Mouse (Mus musculus) ovary, adult 18-20 months (tissue): ENCODE results near the gene Btbd19.

ENCODE experiments used
- DNase-seq: peaks from one replicate; pipeline ENCODE4 v3.0.0; 2022; ENCODE audit warnings: low spot score, mixed read lengths

The Btbd19 gene

DNA sequence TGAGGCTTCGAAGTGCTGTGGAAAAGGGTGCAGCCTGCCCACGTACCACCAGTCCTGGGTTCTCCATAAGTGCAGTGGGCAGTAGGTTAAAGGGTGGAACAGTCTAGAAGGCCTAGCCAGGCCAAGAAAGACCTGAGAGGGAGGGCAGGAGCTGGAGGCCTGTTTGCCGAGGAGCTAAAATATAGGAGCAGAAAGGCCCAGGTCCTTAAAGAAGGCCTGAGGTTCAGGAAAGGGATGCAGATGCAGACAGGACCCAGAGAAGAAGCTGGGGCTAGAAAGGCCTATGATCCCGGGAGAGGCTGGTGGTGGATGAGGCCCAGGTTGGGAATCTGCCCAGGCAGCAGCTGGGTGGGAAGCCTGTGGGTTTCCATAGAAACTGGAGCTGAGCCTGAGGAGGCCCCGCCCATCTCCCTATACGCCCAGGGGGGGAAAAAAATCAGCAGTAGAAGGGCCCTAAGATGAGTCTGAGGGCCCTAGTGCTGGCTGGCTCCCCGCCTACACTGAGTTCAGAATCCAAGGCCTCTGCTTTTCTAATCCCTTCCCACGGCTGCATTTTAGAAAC lies at the start of gene Btbd19:
Gene Btbd19, minus strand, starts transcription at position 378 of the 562 bp plus-strand sequence.
- DNase-seq, result peak; percentile 63

DNA sequence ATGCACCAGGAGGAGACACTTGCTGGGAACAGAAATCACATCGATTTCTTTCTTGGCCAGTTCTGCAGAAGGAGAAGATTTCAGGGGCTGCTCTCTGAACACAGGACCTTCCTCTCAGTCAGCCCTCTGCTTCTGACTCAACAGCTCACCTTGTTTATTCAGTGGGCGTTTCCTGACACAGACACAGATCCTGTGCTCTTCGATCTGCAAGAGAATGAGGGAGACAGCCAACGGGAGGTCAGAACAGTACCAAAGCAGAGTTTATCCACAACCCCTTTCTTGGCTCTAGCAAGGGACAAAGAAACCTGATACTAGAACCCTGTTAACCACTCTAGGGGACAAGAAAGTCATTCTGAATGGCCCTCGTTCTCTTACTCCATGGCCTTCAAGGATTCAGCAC lies 44.4 kb upstream of the Btbd19 start:
- no peak for DNase-seq

DNA sequence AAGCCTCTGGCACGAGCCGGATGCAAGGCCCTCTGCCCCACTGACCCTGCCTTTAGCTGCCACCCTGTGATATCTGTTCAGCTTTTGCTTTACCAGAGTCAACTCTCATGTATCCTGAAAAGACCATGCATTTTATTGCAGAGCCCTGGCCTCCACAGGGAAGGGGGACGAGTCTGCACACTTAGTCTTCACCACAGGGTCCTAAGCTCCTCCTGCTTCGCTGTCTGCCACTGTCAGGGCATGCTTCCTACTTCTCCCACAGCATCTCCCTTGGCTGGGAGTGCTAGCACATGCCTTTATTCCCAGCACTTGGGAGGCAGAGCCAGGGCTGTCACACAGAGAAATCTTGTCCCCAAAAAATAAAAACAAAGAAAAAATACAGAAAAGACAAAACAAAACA lies 35.7 kb upstream of the Btbd19 start:
- DNase-seq, result no peak

DNA sequence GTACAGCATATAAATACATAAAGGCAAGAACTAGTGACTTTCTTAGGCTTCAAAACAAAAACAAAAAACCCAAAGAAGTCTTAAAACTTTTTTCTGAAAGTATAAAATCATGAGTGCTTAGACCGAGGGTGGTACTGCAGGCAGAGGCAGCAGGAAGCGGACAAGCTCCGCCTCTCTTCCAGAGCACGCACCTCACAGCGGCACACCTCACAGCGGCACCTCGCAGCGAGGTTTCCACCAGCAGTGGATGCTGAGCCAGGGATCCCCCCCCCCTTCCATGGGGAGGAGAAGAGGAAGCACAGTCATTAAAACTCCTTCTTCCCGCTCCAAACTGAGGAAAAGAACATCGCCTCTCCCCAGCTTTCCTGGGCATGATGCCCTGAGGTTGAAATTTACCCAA lies 34.1 kb upstream of the Btbd19 start:
- no peak for DNase-seq

DNA sequence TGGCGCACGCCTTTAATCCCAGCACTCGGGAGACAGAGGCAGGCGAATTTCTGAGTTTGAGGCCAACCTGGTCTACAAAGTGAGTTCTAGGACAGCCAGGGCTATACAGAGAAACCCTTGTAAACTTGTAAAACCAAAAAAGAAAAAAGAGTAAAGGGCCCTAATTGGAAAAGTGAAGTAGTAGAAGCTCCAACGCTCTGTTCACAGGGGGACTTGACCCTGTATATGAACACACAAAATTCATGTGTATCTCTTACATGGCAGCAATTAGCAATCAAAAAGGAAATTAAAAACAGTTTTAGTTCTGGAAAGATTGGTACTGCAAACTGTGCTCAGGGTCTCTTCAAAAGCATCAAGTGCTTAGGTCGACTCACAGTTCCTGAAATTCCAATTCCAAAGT lies 30.8 kb upstream of the Btbd19 start:
- no peak for DNase-seq

DNA sequence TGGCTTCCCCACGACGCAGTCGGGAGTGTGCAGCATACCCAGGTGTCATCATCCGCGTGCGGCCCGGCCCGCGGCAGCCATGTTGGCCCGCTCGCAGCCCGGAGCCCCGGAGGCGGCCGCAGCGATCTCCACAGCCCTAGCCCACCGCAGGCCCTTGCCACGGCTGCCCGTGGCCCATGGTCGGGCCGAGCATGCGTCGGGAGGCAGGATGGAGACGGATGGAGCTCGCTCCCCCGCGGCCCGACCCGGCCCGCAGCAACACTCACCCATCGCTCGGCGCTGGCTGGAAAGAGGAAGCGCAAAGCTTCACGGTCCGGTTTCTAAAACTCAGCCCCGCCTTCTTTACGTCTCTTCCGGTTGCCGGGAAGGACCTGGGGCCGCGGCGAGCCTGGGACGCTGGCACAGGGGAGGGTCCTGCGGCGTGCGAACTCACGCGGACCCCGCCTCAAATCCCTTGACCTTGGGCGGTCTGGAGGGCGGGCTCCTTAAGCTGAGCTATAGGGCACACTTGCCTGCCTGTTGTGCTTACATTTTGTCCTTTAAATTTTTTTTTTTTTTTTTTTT lies 30.3 kb upstream of the Btbd19 start, which contains the start of gene Rps8:
Gene Rps8, minus strand, starts transcription at position 452 of the 564 bp plus-strand sequence.
- DNase-seq, result peak; percentile 82

DNA sequence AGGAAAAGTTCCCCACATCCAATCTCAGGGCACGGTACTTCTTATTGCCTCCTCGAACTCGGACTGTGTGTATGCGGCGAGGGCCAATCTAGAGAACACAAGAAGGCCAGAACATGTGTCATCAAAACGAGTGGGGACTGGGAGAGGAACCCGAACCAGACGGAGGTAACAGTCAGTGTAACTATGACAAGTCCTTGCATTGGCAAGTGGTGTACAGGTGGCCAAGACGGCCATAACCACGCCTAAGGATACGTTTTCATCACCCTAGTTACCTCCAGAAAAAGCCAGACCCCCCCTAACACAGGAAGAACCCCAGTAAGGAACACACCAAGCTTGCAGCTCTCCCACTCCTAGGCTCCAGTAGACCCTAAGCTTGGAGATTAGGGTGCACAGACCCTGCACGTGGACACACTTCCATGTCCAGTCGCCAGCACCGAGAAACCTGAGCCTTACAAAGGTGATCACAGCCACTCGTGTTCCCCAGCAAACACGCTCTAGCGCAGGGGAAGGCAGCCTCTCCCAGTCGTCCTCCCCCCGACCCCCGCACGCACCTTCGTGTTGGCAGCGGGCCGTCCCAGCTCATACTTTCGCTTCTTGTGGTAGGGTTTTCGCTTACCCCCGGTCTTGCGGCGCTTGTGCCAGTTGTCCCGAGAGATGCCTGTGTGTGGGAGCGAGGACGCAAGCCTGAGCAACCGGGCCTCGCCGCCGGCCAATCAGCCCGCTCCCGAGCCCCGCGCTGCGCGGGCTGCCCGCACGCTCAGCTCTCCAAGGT lies 29.7 kb upstream of the Btbd19 start:
- no peak for DNase-seq

DNA sequence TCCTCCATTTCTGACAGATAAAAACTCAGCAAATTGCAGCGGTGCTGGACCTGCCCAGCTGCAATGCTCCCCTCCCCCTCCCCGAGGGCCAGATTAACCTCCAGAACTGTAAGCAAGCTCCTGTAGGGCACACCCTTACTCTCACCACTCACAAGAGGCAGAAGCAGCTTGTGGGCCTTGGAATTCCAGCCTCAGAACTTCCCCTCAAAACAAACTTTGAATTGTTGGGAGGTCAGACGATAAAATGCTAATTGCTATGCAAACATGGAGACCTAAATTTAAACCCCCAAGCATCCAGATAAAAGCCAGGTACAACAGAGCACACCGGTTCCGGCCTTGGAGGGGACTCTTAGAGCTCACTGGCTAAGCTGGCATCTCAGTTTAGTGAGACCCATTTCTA lies 27.2 kb upstream of the Btbd19 start:
- no peak for DNase-seq

DNA sequence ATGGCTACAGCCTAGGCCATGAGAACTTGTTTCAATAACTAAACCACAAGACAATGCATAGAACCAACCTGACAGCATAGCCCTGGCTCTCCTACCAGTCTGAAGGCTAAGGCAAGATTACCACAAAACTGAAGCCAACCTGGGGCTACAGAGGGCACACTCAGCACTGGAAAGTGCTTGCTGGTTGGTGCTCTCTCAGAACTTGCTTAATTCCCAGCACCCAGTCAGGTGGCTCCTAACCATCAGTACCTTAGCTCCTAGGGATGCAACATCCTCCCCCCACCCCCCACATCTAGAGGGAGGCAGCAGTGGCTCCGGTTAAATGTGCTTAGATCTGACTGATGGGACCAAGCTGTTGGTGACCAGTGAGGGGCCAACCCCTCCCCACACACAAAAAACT lies 25.9 kb upstream of the Btbd19 start:
- no peak for DNase-seq

DNA sequence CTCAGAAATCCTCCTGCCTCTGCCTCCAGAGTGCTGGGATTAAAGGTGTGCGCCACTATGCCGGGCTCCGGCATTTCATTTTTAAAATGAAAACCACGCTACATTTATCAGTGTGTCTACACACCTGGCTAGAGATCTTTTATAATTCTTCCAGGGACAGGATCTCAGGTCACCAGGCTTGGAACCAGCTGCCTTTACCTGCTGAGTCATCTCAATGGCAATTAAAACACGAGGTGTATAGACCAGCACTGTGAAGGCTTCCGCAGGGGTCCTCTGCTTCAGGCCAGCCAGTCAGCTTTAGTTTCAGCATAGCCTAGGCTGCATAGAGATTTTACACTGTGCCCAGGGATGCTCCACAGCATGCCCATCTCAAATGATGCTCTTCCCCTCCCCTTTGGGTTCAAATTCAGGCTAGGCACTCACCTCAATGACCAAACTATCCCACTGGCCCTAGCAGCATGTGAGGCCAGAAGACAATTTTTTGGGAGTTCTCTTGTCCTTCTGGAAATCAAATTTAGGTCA lies 24.7 kb upstream of the Btbd19 start:
- no peak for DNase-seq

DNA sequence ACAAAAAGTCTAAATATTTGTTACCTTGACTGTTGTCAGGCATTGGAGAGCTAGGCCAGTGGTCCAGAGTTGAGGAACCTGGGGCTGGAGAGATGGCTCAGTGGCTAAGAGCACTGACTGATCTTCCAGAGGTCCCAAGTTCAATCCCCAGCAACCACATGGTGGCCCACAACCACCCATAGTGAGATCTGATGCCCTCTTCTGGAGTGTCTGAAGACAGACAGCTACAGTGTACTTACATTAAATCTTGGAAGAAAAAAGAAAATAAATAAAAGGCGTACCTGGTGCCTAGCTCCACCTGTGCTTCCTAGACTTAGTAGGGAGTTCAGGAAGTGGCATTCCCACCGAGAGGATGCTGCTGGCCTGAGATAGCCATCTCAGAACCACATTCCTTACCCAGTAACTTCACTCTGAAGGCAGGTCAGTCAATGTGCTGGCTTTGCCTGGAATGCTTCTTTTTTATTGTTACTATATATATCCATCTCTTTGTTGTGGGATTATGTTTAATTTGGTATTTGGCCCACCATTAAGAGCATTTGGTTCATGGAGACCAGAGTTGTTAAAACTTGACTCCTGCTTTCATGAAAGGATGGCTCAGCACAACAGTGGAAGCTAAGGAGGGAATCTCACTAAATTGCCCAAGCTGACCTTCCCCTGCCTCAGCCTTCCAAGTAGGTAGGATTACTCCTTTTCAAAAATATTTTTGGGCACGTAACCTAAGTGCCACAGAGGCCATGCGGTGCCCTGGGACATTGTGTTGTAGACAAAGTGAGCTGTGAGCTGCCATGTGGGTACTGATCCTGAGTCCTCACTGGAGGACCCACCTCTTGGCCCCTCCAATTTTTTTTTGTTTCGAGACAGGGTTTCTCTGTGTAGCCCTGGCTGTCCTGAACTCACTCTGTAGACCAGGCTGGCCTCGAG lies 24.0 kb upstream of the Btbd19 start:
- no peak for DNase-seq

DNA sequence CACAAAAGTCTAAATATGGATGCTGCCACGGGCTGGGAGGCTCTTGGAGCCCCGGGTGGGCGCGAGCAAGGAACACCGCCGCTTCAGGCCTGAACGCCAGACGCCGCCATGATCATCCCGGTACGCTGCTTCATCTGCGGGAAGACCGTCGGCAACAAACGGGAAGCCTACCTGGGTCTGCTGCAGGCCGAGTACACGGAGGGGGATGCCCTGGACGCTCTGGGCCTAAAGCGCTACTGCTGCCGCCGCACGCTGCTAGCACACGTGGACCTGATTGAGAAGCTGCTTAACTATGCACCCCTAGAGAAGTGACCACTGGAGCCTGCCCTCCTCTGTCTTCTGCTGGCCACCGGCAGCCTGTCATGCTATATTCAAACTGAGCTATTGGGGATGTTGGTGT lies 23.3 kb upstream of the Btbd19 start:
- DNase-seq, result no peak

DNA sequence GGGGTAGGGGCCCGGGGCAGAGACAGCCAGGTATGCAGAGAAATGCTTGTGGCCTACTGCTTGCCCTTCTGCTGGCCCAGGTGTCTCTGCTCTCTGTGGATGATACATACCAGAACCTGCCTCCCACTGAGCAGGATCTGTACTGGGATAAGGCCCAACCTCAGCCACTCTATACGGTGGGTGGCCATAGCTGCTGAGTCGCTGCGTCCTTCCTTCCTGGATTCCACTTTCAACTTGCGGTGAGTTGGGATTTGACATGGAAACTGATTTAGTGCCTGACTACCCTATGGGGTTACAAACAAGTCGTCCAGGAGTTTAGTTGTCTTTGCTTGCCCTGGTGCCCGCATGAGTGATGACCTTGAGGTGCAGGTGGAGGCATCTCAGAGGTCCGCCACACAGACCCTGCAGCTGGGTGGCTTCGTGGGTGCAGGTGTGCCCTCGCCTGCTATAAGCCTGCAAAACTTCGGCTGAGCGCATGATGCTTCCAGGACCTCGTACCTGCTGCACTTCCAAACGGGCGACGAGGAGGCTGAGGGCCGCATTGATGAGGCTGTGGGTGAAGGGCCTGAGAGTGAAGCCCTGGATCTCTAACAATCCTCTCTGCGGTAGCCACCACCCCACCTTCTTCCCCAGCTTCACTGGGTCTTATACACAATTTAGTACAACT lies 22.7 kb upstream of the Btbd19 start:
- DNase-seq, result no peak

DNA sequence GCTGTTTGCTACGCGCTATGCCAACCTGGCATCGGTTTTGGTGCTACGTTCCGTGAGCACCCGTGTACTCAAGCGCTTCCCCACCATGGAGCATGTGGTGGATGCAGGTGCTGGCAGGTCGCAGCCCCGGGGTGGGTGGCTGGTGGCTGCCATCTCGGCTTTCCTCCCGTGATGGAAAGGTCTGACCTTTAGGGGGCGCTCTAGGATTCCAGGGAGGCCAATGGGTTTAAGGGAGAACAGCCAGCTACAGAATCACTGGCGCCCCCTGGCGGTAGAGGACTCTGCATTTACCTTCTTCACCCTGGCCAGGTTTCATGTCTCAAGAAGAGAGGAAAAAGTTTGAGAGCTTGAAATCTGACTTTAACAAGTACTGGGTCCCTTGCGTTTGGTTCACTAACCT lies 20.7 kb upstream of the Btbd19 start:
- DNase-seq, result peak; percentile 58

DNA sequence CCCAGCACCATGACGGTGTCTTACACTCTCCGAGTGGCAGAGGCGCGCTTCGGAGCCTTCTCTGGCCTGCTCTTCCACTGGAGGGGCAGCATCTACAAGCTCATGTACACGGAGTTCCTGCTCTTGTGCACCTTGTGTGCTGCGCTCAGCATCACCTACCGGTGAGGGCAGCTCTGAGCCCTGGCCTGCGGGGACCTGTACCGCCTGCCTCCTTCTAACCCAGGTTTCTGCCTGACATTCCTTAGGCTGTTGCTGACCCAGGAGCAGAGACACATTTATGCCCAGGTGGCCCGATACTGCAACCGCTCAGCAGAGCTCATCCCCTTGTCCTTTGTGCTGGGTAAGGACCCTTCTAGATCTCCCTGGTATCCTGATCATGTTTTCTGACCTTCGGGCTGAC lies 19.7 kb upstream of the Btbd19 start:
- DNase-seq, result no peak

DNA sequence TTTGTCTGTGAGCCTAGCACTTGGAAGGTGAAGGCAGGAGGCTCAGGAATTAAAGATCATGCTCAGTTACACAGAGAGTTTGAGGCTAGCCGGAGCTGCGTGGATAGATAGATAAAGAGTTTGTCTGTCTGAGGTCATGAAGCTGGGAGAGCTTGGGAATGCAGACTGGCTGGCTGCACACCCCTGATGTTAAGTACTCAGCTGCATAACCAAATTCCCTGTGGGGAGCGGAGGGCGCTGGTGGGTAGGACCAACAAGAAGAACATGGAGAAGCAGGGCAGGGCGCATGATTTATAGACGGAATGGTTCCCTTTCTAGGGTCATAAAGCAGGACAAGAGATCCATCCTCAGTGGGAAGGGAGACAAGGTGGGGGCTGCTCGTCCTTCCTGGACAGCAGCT lies 17.5 kb upstream of the Btbd19 start:
- DNase-seq, result no peak

DNA sequence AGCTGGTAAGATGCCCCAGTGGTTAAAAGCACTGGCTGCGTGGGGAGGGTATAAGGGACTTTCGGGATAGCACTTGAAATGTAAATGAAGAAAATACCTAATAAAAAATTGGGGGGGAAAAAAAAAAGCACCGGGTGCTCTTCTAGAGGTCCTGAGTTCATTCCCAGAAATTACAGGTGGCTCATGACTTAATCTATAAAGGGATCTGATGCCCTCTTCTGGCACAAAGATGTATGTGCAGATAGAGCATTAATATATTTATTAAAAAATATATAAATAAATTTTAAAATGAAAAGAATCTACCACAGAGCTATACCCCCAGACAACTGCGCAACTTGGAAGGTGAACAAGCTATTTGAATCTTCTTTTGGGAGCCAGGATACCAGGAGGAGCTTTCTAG lies 15.1 kb upstream of the Btbd19 start:
- DNase-seq, result no peak

DNA sequence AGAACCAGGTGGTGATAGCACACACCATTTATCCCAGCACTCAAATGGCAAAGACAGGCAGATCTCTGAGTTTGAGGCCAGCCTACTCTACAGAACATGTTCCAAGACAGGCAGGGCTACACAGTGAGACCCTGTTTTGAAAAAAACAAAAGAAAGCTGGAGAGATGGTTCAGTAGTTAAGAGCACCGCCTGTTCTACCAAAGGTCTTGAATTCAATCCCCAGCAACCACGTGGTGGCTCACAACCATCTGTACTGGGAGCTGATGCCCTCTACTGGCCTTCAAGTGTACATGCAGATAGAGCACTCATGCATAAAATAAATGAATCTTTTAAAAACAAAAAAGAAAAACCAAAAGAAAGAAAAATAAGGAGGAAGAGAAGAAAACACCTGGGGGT lies 13.7 kb upstream of the Btbd19 start:
- no peak for DNase-seq

DNA sequence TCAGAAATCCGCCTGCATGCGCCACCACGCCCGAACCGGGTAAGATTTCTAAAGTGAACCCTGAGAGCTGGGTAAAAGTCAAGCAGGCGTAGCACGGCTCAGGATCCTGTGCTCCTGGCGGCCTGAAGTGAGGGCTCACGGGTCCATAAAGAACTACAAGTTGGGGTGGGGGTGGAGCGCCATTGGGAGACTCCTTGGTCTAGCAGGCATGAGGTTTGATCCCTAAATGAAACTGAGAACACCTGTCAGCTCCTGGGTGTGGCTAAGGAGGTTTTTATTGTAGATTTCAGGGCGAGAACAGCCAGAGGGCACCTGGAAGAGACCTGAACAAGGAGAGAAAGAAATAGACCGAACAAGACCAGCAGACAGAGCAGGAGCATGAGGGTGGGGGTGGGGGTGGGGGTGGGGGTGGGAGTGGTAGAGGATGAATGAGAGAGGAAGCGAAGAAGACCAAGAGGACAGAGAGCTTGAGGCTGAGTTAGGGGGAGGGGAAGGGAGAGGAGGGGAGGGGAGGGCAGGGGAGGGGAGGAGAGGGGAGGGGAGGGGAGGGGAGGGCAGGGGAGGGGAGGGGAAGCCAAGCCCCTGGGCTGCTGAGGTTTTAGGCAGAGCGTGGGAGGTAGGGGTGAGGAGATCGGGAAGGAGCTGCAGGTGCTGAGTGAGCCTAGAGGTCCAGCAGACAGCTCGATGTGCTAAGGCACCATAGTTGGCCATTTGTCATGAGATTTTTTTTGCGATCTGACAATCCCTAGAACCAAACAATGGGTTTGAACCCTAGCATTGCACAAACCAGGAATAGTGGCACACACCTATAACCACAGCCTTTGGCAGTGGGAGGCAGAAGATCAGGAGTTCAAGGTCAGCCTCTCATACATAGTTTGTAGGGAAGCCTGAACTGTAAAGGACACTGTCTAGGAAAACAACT lies 13.0 kb upstream of the Btbd19 start:
- no peak for DNase-seq

DNA sequence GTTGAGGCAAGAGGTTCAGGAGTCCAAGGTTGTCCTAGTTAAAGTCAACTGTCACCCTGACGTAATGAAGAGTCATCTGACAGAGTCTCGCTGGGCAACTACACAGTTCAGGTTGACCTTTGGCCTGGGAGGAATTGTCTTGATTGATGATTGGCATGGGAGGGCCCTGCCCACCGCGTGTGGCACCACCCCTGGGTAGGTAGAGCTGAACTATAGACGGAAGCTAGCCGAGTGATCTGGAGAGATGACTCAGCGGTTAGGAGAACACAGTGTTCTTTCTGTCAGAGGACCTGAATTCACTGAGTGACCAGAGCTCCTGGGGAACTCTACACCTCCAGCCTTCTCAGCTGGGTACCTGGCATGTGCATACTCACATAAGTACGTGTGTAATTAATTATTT lies 10.5 kb upstream of the Btbd19 start:
- no peak for DNase-seq

DNA sequence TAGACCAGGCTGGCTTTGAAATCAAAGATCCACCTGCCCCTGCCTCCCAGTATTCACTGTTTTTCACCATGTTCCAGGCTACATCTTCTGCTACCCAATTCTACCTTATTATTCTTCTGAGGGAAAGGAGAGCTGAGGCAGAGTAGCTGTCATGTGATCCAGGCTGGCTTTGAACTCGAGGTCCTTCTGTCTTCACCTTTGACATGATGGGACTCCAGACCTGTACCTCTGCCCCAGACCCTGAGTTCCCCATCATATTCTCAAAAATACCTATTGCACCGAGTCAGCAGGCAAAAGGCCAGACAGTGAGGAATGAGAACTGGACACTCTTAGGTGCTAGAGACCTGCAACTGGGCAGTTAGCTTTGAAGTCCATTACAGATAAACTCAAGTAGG lies 9.1 kb upstream of the Btbd19 start:
- no peak for DNase-seq
